Mouse (Mus musculus): Measurements from ENCODE around the gene Wdr81.

GRCm38 (mm10) chr11:75439363-75439762 is 15.2 kb downstream of the Wdr81 start, which contains the start of gene Serpinf2:
- TF ChIP-seq EP300 (optimal IDR thresholded peaks at IDR 0.05): no peak
- TF ChIP-seq CTCF (IDR thresholded peaks at IDR 0.05; ENCODE audit: low read depth): no peak
